Mouse (Mus musculus) cerebellum, postnatal 25 days (tissue): ENCODE results near the gene Casq2.

Experiments used
- DNase-seq, 2 experiments: peaks; one replicate each; pipeline ENCODE4 v3.0.0; 2021; ENCODE audit warnings: mixed read lengths in 2 of 2

Gene Casq2

DNA sequence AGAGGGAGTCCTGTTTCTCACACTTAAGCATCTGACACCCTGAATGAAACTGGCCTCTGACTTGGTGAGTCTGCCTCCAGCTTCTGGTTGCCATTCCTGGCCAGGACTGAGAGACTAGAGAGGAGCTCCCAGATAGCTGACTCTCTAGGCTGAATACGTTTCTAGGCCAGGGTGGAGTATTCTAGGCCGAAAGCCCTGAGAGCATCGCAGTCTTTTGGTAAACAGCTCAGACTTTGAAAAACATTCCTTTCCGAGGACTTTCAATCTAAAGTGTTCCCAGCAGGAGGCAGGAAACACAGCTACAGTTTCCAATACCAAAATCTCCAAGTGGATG lies 80.0 kb downstream of the Casq2 start:
- DNase-seq: no peak

DNA sequence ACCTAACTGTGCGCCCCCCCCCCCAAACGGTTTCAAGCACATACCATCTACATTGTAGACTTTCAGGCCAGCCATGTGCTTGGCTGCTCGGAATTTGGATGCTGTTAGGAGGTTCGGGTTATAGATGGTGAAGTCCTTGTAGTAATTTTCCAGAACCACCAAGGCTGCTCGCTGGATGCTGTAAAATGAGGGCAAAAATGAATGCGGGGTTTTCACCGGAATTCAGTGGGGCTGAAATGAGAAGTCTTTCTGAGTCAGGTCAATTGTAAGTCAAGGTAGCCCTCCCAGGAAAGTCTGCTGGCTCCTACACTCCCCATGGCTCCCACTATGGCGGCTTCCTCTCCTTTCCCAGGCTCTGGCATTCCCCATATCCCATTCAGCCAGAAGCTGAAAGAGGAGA lies 80.6 kb downstream of the Casq2 start:
- DNase-seq: no peak

DNA sequence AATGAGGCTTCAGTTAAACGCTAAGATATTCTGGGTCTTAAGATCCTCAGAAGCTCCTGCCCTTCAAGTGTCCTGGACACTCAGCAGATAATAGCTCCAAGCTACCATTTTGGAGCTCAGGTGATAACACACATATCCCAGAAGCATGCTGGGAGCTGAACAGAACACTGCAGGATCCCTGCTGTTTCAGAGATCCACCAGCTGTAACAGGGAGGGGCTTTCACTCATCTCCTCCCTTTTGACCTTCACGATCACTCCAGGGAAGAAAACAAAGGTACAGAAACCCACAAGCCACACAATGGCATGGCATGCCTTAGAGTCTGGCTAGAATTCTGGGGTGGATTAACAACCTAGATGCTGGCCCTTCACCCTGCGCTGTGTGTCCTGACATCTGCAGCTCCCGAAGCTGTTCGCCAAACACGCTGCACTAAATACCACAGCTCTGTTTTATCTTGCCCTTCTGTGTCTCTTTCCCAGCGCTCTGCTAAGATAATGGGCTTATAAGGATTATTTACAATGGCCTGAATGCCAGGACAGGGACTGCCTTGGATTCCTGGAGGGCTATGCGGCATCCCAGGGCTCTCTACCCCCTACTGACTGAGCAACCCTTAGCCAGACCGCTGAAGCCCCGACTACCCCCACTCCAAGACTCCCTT lies 81.5 kb downstream of the Casq2 start:
- no peak for DNase-seq

DNA sequence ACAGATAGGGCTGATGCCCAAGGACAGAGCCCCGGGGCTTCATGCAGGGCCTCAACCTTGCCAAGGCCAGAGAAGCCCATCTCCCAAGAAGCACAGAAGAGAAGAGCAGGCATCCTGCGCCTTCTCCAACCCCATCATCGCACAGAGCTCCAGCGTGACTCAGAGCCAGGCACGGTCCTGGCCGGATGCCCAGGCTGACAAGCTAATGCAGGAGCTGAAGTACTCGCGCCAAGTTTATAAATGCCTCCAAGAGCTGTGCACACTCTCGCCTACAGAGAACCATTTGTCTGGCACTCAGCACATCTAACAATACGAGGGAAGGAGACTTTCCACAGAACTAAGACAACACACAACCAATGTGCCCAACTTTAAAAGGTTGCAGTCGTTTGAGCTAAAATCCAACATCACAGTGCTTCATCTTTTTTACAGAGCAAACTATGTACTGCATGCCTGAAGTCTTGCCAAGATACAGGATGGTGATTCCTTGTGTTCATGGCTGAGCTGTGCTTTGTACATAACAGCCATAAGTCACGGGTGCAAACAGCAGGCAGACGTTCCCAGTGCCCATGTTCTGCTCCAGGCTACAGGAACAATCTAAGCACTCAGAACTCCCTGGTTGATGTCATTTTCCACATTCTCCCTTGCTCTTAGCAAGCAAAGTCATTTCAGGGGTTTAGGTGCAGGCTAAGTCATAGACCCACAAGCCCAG lies 83.1 kb downstream of the Casq2 start:
- peak; percentile 94 to 98 for DNase-seq

DNA sequence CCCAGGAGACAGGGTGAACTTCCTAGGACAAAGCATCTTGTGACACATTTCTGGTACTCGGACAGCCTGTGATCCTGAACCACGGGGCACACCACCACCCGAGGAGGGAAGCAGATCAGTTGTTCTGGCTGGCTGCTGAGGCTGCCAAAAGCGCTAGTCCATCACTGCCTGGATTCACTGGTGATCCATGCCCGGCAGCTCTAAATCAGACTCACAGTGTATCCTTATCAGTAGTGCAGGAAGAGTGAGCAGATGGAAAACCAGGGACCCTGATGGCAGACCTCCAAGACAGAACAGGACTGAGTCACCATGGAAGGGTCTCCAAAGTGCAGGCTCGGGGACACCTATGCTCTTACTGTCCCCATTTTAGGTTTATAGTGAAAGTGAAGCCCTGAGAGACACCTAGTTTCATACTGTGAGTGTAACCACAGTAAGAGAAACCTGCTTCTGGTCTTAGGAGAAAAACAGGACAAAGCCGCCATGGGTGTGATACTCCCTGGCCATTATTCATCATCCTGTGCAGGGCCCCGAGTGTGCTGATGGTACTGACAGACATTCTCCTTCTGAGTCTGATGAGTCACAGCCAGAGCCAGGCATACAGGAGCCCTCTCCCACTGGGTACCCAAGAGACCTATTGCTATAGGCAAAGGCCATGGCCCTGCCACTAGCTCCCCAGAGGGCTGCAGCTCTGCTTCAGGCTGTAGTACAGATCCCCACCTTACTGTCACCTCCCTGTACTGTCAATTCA lies 88.1 kb downstream of the Casq2 start:
- DNase-seq: no peak

DNA sequence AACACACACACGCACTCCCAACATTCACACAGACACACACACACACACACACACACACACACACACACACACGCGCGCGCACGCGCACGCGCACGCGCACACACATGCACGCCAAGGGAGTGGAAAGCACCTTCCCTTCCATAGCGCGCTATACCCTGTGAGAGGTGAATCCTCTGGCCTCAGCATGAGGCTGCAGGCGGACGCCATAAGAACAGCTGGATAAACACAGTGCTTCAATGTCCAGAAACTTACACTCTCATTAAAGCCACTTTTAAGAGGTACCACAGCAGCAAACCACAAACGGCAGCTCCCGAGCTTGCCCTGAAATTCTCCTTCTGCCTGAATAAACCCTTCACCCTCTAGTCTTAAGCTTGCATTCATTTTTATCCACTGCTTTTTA lies 89.5 kb downstream of the Casq2 start:
- no peak for DNase-seq

DNA sequence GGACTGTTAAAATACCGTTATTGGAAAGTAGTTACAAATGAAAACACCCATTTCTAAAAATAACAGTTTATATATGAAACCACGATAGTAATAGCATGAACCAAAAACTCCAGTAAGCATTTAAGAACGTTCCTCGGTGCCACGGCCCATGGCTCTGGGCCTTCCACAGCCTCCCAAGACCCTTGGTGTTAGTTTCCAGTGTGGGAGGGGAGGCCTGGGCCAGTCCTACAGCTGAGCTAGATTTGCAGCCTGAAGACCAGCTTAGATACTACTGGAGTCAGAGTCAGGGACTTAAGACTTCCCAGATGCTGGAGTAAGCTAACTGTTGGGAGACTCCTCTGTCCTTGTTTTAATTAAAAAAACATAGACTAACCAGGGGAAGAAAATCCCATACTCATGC lies 89.9 kb downstream of the Casq2 start:
- DNase-seq: no peak

DNA sequence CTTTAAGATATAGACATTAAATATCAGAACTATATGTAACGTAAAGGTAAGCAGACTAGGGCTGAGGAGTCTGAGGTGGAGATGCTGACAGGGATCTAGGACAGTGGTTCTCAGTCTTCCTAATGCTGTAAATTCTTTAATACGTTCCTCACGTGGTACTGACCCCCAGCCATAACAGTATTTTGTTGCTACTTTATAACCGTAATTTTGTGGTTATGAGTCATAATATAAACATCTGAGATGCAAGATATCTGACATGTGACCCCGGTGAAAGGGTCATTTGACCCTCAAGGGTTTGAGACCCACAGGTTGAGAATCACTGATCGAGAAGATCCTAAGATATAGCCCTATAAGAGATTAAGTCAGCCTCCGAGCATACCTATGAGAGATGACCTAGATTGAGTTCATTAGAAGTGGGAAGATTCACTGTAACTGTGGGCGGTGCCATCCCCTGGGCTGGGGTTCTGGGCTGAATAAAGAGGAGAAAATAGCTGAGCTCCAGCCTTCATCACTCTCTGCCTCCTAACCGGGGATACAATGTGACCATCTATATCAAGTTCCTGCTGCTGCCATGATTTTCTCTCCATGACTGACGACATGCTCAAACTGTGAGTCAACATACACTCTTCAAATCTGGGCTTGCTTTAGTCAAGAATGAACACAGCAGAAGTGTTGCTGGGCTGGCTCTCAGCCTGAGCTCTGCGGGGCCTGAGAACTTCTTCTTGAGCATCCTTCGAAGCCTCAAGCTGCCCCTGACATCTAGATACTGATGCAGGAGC lies 91.8 kb downstream of the Casq2 start:
- DNase-seq: no peak

DNA sequence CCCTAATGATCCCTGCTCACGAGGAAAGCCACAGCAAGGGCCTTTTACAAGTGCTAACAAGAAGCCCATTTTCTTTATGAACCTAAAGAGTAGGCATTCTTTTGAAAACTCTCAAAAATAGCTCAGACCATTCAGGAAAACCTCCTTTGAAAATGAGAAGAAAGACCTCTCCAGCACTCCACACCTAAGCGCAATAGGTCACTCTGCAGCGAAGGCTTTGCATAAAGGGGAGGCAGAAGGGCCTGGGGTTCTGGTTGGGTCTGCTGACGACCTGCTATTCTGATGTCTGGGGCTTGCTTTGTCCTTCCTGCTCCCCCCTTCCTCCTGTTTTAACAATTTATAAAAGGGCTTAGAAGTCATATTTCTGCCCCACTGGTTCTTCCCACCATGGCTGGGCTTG lies 93.7 kb downstream of the Casq2 start:
- no peak for DNase-seq

DNA sequence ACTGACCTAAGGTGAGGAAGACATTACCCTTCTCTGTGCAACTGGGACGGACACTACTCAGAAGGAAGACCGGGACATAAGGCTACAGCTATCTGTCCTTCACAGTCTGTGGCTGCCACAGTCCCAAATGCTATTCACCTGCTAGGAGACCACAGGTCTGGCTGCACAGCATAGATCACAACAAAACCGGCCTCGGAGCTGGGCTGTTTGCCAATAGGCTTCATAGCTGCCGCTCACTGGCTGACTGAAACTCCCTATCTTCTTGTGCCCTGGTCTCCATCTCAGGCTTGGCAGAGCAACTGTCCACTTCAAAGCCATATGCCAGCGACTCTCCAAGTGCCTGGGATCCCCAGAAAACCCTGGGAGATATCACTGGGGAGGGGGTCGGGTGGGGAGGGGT lies 94.5 kb downstream of the Casq2 start:
- DNase-seq: peak; percentile 59 to 77

DNA sequence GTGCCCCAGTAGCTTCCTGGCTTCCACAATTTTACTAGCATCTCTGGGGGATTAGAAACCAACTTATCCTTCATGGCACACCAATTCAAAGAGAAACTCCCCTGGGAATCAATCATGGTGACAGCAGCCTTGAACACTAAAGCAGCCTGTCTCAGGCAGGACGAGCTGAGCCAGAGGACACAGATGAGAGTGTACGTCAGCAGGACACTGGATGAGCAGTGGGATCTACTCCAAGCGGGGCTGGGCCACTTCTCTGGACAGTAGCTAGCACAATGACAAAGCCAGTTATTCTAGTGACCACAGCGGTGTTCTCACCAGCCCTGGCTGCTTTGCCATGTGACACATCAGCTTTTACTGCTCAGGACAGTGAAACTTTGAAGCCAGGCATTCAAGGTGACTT lies 95.0 kb downstream of the Casq2 start:
- DNase-seq: no peak

DNA sequence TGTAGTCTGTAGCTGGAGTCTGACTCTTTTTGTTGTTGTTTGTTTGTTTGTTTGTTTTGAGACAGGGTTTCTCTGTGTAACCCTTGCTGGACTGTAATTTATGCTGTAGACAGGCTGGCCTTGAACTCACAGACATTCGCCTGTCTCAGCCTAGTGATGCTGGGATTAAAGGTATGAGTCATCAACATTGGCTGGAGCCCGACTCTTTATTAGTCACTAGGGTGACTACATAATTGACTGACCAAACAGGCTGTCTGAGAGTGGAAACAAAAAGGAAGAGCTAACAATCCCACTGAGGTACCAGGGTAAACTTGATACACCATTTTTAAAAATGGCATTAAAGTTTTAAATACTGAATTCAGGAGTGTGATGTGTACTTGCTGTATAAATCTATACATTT lies 96.4 kb downstream of the Casq2 start:
- DNase-seq: no peak

DNA sequence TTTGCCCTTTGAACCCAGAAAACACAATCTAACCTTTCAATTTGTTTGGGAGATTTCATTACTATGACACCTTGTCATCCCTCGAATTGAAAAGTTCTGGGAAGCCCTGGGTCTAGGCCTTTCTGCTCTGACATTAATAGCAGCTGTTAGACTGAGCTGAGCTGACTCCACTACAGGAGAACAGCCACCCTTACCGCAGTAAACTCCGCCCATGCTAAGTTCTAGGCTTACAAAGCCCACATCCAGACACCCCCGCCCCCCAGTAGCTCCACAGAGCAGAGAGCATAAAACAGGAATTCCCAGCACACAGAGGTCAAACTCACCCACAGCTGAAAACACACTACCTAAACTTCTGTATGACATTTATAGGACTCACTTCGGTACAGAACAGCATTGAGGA lies 98.5 kb downstream of the Casq2 start:
- DNase-seq: no peak

DNA sequence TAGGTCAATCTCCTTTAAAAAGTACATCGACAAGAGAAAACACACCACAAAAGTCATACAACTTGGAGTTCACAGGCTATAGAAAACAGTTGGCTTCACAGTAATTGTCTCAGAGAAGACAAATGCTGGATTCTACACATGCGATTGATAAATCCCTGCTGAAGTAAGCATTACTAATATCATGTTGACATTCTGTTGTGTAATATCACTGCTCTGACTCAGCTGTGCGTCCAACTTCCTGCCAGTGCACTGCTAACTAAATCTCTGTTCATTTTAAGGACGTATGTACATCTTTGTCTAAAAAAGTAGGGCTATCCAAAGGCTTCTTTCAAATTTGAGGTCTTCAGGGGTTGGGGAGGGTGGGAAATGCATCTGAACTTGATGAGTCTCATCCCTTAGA lies 101.2 kb downstream of the Casq2 start:
- DNase-seq: no peak

DNA sequence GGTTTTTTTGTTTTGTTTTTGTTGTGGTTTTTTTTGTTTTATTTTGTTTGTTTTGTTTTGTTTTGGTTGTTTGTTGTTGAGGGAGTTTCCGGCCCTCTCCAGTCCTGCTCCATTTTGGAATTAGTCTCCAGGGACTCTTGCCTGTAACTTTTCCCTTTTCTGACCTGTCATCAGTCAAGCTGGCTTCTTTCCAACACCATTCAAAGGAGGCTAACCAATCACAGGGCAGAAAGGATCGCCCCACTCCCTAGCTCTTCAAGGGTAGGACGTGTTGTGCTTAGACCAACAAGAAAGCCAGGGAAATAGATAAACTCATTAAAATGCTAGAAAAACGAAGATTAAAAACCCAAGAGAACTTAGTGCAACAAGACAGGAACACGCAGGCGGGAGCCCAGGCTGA lies 102.8 kb downstream of the Casq2 start:
- no peak for DNase-seq

DNA sequence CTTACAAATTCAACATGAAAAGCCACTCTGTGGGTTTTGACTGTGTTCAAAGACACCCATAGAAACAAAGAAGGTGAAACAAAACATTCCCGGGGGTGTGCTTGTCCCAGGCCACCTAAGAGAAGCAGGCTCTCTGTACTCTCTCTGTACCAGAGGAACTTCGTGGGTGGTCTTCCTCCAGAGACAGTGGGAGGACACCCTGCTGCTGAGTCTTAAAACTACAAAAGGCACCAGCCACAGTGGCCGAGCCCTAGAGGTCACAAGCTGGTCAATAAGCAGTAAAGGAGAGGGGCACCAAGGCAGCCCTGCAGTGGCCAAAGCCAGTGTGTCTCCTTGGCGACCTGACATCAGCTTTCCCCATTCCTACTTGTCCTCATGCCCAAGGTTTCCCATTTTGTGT lies 103.8 kb downstream of the Casq2 start:
- DNase-seq: no peak

DNA sequence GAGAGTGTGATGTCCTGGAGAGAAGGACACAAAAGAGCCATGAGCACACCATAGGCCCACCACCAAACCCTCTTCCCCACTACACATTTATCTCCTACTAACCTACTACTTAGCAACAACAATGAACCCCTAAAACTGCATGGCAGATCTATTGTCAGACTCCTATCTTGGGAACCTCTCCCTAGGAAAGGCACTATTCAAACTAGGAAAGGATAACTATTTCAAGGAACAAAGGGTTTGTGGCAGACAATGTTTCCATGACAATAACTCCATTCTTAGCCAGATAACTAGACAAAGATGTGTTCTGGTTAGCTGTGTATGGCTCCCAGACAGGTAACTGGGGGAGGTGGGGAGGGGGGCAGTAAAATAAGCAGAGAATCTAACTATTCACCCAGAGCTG lies 104.4 kb downstream of the Casq2 start:
- no peak for DNase-seq

DNA sequence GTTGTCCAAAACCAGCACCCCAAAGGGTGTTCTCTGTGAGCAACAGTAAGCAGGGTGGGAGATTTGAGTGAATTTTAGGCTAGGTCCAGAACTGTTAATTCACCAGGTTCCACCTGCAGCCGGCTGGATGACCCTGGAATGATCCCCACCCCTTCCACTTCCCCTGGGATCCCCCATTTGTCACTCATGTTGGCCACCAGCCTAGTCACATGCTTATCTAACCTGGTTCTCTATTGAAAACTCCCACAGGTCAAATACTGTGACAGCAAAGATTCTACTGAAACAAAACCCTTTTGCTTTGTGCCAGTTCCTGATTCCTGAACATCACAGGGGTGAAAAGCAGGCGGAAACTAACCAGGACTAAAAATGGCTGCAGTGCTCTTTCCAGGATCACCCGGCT lies 105.4 kb downstream of the Casq2 start:
- DNase-seq: no peak

DNA sequence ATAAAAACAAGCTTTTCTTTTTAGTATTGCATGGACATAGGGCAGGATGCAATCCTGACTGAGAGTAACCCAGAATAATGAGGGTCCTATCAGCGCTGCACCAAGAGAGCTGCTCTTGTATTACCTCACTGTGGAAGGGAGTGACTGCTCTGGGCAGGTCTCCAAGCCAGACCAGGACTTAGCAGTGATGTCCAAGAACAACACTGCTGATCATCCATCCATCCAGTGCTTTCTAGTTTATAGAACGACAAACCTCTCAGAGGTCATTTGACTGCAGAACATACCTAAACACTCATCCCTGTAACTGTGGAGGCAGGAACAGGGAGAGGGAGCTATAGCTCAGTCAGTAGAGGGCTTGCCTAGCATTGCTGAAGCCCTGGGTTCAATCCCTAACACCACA lies 106.4 kb downstream of the Casq2 start:
- no peak for DNase-seq

DNA sequence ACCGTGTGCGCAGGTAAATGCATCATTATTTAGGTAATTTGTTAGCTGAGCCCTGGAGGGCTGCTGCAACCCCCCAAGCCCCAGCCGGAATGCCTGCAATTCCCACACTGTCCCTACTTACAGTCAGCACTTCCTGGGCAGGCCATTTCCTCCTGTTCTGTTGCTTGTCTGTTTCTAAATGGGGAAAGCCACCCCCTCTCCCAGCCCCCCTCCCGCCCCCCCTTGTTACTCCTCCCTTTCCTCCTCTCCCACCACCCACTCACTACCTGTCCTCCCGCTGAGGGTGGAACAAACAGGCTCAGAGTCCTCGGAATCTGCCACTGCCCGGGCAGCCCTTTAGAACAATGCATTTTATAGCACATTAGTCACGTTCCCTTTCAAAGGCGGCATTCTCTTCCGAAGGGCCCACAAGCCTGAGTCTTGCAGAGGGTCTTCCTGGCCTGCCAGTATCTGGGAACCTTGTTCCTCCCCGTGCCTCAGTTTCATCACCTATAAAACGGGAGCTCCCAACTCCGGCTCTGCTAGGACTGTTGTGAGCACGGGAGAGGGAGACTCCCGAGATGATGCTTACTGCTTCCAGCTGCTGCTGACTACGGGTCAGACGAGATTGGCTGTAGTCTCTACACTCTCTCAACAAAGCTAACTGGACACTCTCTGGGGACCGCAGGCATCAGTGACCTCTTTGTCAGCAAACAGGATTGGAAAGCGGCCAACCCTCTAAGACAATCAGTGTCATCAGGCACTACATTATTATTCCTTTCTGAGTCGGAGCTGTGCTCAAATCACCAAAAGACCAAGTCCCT lies 107.5 kb downstream of the Casq2 start:
- no peak for DNase-seq

DNA sequence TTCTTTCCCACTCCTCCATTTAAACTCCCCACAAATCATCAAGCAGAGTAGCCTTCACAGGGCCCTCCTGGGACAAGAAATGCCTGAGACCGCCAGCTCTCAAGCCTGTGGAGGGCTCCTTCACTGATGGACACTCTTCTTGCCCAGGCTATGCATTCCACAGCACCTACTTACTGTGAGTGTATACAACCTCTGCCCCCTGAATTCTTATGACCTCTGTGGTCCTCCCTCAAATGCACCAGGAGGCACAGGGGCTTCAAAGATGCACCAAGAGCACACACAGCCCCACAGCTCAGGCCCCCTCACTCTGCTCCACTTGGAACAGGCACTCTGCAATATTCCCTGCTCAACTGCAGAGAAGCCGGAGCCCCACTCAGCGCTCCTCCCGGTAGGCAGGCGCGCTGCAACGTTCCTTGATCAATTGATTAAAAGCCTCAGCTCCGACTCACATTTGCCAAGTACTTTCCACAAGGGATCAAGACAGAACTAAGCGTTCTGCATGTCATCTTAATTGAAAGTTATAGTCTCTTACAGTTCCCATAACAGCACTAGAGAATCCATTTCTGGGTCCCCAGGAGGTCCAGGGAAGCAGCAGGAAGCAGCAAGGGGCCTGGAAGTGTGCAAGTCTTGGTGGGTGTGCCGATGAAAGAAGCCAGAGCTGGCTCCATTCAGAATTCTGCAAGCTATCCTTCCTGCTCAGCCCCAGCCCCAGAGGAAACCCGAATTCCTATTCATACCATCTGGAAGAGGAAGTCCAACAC lies 108.3 kb downstream of the Casq2 start:
- no peak for DNase-seq

DNA sequence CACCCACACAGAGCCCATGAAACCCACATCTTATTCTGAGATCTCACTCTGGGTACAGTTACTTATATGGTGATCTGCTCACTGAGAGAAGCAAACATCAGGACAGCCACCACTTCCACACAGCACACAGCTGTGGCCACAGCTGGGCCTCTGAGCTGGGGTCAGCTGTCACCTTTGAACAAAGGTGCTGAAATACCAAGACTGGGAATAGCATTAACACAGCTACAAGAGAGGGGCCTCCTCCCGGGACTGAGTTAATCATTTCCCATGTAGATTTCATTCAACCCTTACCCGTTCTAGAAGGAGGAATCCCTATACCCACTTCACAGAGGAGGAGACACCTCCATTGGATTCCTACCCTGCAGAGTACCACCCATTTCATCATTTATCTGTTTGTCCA lies 109.5 kb downstream of the Casq2 start:
- DNase-seq: no peak
